Mouse (Mus musculus) adrenal gland, adult 2 months (tissue): ENCODE measurements around the gene Cd86. TPM values are rescaled to one million over a fixed set of nuclear protein-coding genes. Genes with fewer than 3 reads are reported as not detected.

Source experiments
- DNase-seq: peaks from one replicate; pipeline ENCODE4 v3.0.0; 2021
- long read RNA-seq: library from polyadenylated mRNA; stranded (forward); transcript quantifications from one replicate; pipeline ENCODE4 v2.0.0, GENCODE M21; 2021
- polyA plus RNA-seq: library from polyadenylated mRNA; depleted of rRNA; stranded (reverse); fragments of >200 nt; gene quantifications from 2 replicates; pipeline ENCODE4 v1.2.3, GENCODE M21; 2012; rRNA removed
- total RNA-seq, 2 experiments: library from RNA; stranded (reverse); gene quantifications; 2 replicates each; pipeline ENCODE4 v1.2.3; 2021

Cd86 gene
- total RNA-seq, result 1 to 10 TPM; 1.6 to 2.8 TPM
- polyA plus RNA-seq, result 0.19 and 0.48 TPM in 2 replicates
- long read RNA-seq, result 0 reads

DNA sequence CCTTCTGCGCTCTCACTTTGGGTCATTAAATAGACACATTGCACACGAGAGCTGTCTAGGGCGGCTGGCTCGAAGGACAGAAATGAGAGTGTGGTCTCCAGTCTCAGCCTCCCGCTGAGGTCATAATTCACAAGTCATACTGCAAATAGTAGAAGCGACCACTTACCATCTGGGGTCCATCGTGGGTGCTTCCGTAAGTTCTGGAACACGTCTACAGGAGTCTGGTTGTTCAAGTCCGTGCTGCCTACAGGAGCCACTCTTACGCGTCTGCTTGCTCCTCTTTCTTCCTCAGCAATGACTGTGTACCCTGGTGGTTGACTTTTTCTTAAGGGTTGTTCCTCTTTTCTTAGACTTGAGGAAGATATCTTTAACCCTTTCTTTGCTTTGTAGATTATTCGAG, at the start of gene Cd86:
Gene Cd86, minus strand, starts transcription at position 300 of the 400 bp plus-strand sequence.
- no peak for DNase-seq

- DNase-seq, result no peak
Measured at GRCm38 (mm10) chr16:36711760-36712159, 45.9 kb upstream of the Cd86 start.

GRCm38 (mm10) chr16:36710794-36711193, 44.9 kb upstream of the Cd86 start:
- no peak for DNase-seq

DNA sequence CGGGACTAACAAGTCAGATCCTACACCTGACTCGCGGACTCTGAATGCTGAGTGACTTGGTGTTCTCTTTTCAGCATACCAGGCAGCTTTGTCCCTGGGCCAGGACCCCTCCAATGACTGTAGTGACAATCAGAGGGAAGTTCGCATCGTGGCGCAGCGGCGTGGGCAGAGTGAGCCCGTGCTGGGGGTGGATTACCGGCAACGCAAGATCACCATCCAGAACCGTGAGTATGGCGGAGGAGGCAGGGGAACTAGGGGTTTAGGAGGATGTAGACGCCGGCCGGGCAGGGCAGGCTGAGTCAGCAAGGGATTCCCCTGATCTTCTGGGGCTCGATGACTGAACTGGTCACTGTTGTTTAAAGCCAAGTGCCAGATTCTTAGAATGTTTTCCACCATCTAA, 43.5 kb upstream of the Cd86 start:
- DNase-seq, result no peak

DNA sequence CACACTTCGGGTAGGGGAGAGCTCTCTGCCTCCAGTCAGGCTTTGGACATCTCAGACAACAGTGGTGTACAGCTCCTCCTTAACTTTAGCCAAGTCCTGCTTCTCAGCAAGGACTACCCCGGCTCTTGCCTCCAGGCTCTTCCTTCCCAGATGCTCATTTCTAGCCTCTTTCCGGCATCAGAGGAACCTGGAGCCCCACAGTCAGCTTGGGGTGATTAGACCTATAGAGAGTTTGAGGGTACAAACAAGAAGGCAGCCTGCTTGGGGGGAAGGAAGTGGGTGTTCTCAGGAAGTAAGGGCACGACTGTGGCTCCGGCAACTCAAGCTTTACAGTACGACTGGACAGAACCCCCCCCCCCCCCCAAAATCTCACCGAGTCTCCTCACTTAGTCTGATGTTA, 42.9 kb upstream of the Cd86 start:
- no peak for DNase-seq

- no peak for DNase-seq
Measured at GRCm38 (mm10) chr16:36707702-36708423, 42.0 kb upstream of the Cd86 start.

DNA sequence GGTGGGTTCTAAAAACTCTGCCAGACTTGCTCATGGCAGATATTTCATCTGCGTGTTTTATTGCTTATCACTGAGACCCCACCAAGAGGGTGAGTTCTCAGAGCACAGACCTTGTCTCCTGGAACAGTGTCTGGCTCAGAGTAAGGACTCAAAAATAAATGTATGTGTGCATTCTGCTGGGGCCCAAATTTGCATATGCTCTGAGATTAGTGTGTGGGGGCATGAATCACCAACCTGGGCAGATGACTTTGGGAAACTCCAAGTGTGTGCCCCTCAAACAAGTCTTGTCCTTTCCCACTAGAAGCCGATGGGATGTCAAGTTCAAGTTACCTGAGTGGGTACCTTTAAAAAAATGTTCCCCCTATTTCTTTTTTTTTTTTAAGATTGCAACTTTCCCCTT, 34.6 kb upstream of the Cd86 start:
- DNase-seq, result no peak

DNA sequence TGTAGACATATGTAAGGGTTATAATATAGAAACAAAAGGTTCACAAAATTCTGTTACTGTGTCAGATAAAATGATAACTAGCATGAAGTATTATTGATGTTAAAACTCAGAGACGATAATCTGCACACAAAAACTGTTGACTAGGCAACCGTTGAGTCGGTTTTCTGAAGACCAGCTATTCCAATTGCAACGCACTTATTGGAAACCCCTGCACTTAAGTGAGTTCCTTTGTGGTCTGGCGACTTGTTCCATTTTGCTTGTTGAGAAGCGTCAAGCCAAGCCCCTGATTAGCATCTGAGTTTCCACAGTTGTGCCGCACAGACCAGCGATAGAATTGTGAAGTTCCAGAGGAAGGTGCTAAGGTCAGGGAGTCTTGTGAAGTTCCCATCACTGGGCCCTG, 31.4 kb upstream of the Cd86 start:
- no peak for DNase-seq

DNA sequence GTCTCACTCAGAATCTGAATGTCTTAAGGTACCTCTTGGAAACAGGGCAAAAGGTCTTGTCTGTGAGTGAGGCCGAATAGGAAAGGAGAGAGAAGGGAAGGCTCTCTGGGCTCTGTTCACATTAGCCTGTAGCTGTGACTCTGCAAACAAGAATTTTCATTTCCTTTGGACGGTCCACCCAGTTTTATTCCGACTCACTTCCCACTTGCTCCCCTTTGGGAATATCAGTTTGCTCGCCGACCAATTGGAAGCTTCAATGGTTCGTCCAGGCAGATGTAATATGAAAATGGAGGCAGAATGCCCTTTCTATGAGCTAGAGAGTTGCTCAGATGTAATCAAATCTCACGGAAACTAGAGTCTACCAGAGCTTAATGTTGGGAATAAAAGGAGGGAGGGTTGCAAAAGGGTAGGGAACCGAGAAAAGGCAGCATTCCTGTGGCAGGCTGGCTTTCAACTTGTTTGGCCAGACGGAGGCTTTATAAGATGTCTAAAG, 29.0 kb upstream of the Cd86 start:
- DNase-seq, result no peak

GRCm38 (mm10) chr16:36693818-36694413, 28.0 kb upstream of the Cd86 start, which contains the start of gene Ildr1:
Gene Ildr1, plus strand, starts transcription at chr16:36693978.
- no peak for DNase-seq

DNA sequence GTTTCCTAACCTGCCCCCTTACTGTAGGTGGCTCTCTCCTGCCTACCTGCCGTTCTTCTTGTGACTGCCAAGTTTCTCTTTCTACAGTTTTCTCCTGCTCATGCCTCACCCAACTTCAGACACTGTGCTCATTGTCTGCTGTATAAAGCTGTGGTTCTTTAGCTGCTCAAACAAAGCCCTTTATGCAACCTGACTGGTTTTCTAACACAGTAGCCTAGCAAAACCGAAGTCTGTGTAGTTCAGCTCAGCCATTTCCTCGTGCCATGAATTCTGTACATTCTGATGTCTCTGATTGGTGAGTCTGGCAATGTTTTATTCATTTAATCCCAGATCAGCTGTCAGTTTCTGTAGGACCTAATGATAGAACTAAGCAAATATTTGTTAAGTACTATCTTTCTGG, 25.6 kb upstream of the Cd86 start:
- DNase-seq, result no peak

GRCm38 (mm10) chr16:36688076-36688475, 22.2 kb upstream of the Cd86 start:
- DNase-seq, result no peak

- DNase-seq, result no peak
Measured at GRCm38 (mm10) chr16:36684325-36684918, 18.5 kb upstream of the Cd86 start.

DNA sequence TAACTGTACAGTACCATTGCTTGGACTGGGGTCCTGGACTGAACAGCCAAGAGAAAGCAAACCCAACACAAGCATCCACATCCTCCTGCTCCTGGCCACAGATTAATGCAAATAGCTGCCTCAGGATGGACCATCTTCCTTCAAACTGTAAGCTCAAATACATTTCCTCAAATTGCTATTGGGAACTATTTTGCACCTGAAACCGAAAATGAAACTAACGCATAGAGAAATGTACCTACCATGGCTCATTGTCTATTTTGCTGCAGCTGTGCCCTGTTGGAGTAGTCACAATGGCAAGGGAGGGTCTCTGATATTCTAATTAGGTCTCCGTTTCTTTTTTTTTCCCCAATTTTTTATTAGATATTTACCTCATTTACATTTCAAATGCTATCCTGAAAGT, 15.9 kb upstream of the Cd86 start:
- no peak for DNase-seq

GRCm38 (mm10) chr16:36675902-36676301, 10.0 kb upstream of the Cd86 start:
- DNase-seq, result no peak

DNA sequence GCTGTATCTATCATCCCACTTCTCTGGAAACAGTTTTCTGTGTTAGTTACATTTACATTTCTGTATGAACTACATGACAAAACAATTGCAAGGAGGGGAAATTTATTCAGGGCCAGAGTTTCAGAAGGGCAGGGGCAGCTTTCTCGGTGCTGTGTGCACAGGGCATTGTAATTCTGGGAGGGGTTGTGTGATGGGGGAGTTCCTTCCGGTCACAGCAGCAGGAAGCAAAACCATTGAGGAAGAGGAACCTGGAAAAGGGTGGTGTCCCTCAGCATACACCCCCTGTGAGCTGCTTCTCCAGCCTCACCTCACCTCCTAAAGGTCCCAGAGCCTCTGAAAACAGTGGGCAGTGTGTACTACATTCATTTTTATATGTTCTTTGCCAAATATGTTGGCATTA, 9.4 kb upstream of the Cd86 start:
- DNase-seq, result no peak

GRCm38 (mm10) chr16:36674457-36675204, 8.8 kb upstream of the Cd86 start:
- no peak for DNase-seq

- DNase-seq, result no peak
Measured at GRCm38 (mm10) chr16:36673196-36673595, 7.3 kb upstream of the Cd86 start.

DNA sequence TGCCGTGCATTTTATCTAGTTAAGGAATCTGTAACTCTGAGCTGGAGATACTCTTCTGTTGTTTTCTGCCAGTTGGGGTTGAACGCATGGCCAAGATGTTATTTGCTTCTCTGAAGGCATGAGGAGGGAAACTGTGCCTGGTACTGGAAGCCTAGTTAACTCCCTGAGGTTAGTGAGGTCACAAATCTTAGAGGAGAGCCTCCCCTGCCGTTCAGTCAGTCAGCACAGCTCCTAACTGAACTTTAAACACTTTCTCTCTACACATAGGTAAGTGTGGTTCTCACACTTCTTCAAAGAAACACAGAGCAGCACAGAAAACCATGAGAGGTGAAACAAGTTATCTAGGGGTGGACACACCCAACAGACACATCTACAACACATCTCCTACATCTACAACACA, 4.7 kb upstream of the Cd86 start:
- no peak for DNase-seq

DNA sequence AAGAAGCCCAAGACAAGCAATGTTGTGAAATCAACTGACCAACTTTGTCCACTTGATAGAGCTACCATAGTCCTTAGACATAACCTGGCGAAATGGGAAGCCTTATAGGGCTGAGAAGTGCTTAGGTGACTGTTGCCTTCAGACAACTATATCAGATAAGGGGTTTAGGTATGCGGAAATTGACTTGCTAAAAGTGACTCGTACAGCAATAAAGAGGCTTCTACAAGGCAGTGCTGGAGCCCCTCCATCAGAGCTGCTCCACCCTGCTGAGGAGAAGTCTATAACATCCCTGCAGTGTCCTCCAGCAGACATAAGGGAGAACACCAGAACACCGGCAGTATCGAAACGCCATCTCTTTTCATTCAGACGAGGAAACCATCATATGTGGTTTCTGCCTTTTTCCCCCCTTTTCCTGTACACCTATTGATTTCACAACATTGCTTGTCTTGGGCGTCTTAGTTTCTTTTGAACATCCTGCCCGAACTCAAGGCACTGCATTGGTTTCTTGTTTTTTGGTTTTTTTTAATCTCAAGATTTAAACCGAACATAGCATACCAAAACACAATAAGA, 652 bp upstream of the Cd86 start:
- DNase-seq, result no peak

DNA sequence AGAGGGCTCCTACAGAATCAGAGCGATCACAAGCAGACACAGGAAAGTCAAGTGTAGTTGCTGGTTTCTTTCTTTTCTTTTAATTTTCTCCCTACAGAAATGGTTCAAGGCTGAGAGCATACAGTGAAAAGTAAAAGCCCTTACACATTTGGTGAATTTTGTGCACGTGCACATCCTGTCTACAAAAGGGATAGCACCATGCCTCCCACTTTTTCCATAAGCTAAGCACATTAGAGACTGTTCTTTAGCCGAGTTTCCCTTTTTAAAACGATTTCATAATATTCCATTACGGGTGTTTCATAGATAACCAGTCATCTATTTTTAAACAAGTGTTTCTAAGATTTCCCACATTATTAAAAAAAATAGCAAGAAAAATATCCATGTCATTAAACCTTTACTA, 2.4 kb downstream of the Cd86 start:
- no peak for DNase-seq

DNA sequence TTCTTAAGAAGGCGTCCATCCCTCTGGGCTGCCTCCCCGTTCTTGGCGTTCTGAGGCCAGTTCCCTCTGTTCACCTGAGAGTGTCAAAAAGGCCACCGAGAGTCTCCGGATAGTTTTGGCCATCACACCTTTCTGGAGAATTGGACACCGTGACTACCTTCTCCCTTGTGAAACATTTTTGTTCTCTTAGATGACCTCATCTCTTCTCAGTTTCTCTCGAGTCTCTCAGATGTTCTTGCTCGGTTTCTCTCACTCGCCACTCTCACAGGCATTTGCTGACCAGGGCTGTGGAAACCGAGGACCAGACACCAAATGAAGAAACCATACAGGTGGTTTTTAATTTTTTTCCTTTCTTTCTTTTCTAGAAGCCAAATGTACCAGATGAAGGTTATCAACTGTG, 4.6 kb downstream of the Cd86 start:
- no peak for DNase-seq
